Mouse (Mus musculus) heart, embryonic 11.5 days (tissue): ENCODE results near the gene Slc12a9. TPM values are rescaled to one million over a fixed set of nuclear protein-coding genes. Genes with fewer than 3 reads are reported as not detected.

Source experiments
- ATAC-seq: fragments of 200-750 bp; cut with Nextera tagmentation; replicated peaks from 2 replicates; pipeline ENCODE4 v1.8.0; 2017; ENCODE audit warnings: moderate library complexity; ENCODE audit not compliant: insufficient number of reproducible peaks, low FRiP score, low TSS enrichment
- H3K27ac ChIP-seq: fragments of 300-500 bp; sonication (generic); 2 replicates; pipeline ENCODE4 v1.5.1; 2014; ENCODE audit warnings: mild to moderate bottlenecking, low read depth, low read length
- H3K27me3 ChIP-seq: fragments of 300-500 bp; sonication (generic); 2 replicates; pipeline ENCODE4 v1.6.1; 2014; ENCODE audit warnings: mild to moderate bottlenecking, low read length, mixed read lengths; ENCODE audit not compliant: control insufficient read depth, insufficient read depth
- H3K36me3 ChIP-seq: fragments of 300-500 bp; sonication (generic); 2 replicates; pipeline ENCODE4 v1.6.1; 2014; ENCODE audit warnings: mild to moderate bottlenecking, low read length, moderate library complexity, mixed read lengths; ENCODE audit not compliant: control insufficient read depth, insufficient read depth
- H3K4me1 ChIP-seq: fragments of 300-500 bp; sonication (generic); 2 replicates; pipeline ENCODE4 v1.6.1; 2014; ENCODE audit warnings: low read length; ENCODE audit not compliant: control insufficient read depth, insufficient read depth
- H3K4me2 ChIP-seq: fragments of 300-500 bp; sonication (generic); 2 replicates; pipeline ENCODE4 v1.6.1; 2014; ENCODE audit warnings: mild to moderate bottlenecking, moderate library complexity
- H3K4me3 ChIP-seq: fragments of 300-500 bp; sonication (generic); 2 replicates; pipeline ENCODE4 v1.5.1; 2014; ENCODE audit warnings: low read depth, low read length
- H3K9ac ChIP-seq: fragments of 300-500 bp; sonication (generic); 2 replicates; pipeline ENCODE4 v1.6.1; 2014; ENCODE audit warnings: mild to moderate bottlenecking, low read depth, low read length, moderate library complexity
- H3K9me3 ChIP-seq: fragments of 300-500 bp; sonication (generic); replicated peaks from 2 replicates; pipeline ENCODE4 v1.6.1; 2016; ENCODE audit warnings: low read length; ENCODE audit not compliant: control insufficient read depth
- WGBS: fragments of 180-500 bp; shearing (Covaris S2); extraction: QIAGEN DNeasy Blood & Tissue Kit; methylation state at CpG from one replicate; pipeline ENCODE4 v1.1.7; 2014; ENCODE audit not compliant: insufficient replicate concordance; 5-methylcytosine and 5-hydroxymethylcytosine counted together
- polyA plus RNA-seq: library from polyadenylated mRNA; unstranded; fragments of >200 nt; fragmentation: Nextera tagmentation; extraction: Ambion mirVana; gene quantifications from 2 replicates; pipeline ENCODE4 v1.2.1, GENCODE M21; 2014

The Slc12a9 gene
- polyA plus RNA-seq, 1 experiment from 2014 or later = 5.1 TPM

GRCm38 (mm10) chr5:137373371-137373950 is 40.1 kb upstream of the Slc12a9 start:
- no peak for ATAC-seq
- H3K9ac ChIP-seq = no peak overlapping the region
- no peak overlapping the region for H3K27ac ChIP-seq
- H3K36me3 ChIP-seq = peaks cover 53% of the 10 kb centered on the region
- H3K9me3 ChIP-seq = no peaks in the 10 kb centered on the region
- no peak overlapping the region for H3K4me3 ChIP-seq
- no peak overlapping the region for H3K4me2 ChIP-seq
- no peaks in the 10 kb centered on the region for H3K27me3 ChIP-seq
- WGBS = 79% methylated on average over 12 of the region's 12 CpGs
- H3K4me1 ChIP-seq = peaks cover 10% of the 10 kb centered on the region

GRCm38 (mm10) chr5:137369665-137370064 is 36.3 kb upstream of the Slc12a9 start:
- Histone ChIP-seq H3K27ac (no peak overlapping the region), H3K27me3 (no peaks in the 10 kb centered on the region), H3K36me3 (peaks cover 80% of the 10 kb centered on the region), H3K4me1 (no peaks in the 10 kb centered on the region), H3K9me3 (no peaks in the 10 kb centered on the region), H3K9ac (no peak overlapping the region), H3K4me2 (no peak overlapping the region), H3K4me3 (no peak overlapping the region)
- 88% methylated on average over 11 of the region's 11 CpGs for WGBS
- ATAC-seq = no peak

GRCm38 (mm10) chr5:137358382-137358781 is 25.0 kb upstream of the Slc12a9 start:
- Histone ChIP-seq H3K9ac (no peak overlapping the region), H3K27me3 (no peaks in the 10 kb centered on the region), H3K27ac (no peak overlapping the region), H3K36me3 (peaks cover 66% of the 10 kb centered on the region), H3K4me3 (no peak overlapping the region), H3K9me3 (no peaks in the 10 kb centered on the region), H3K4me1 (no peaks in the 10 kb centered on the region), H3K4me2 (no peak overlapping the region)
- ATAC-seq = no peak
- 37% methylated on average over 7 of the region's 7 CpGs for WGBS

GRCm38 (mm10) chr5:137354091-137354490 is 20.7 kb upstream of the Slc12a9 start:
- no peaks in the 10 kb centered on the region for H3K9me3 ChIP-seq
- no peak overlapping the region for H3K4me3 ChIP-seq
- no peaks in the 10 kb centered on the region for H3K27me3 ChIP-seq
- no peak overlapping the region for H3K9ac ChIP-seq
- peaks cover 17% of the 10 kb centered on the region for H3K4me1 ChIP-seq
- no peak for ATAC-seq
- WGBS = 78% methylated on average over 17 of the region's 17 CpGs
- peak overlapping the region; percentile 16; the same call in 1 of the 2 replicates for H3K4me2 ChIP-seq
- H3K36me3 ChIP-seq = peaks cover 32% of the 10 kb centered on the region
- H3K27ac ChIP-seq = no peak overlapping the region

GRCm38 (mm10) chr5:137352011-137352975 is 18.9 kb upstream of the Slc12a9 start:
- Histone ChIP-seq H3K27me3 (no peaks in the 10 kb centered on the region), H3K36me3 (peaks cover 28% of the 10 kb centered on the region), H3K4me2 (peak overlapping the region; percentile 90), H3K4me1 (peaks cover 19% of the 10 kb centered on the region), H3K4me3 (peak overlapping the region; percentile 78), H3K9ac (peak overlapping the region; percentile 88), H3K9me3 (no peaks in the 10 kb centered on the region), H3K27ac (peak overlapping the region; percentile 96)
- 14% methylated on average over 16 of the region's 16 CpGs for WGBS
- no peak for ATAC-seq

GRCm38 (mm10) chr5:137351394-137351793 is 18.0 kb upstream of the Slc12a9 start:
- no peaks in the 10 kb centered on the region for H3K27me3 ChIP-seq
- H3K9ac ChIP-seq = peak overlapping the region; percentile 88
- H3K36me3 ChIP-seq = peaks cover 23% of the 10 kb centered on the region
- peak overlapping the region; percentile 78 for H3K4me3 ChIP-seq
- H3K4me1 ChIP-seq = peaks cover 22% of the 10 kb centered on the region
- H3K4me2 ChIP-seq = peak overlapping the region; percentile 90
- peak overlapping the region; percentile 96 for H3K27ac ChIP-seq
- ATAC-seq = no peak
- WGBS = 16% methylated on average over 4 of the region's 4 CpGs
- H3K9me3 ChIP-seq = no peaks in the 10 kb centered on the region

GRCm38 (mm10) chr5:137351058-137351380 is 17.6 kb upstream of the Slc12a9 start:
- H3K4me1 ChIP-seq = peaks cover 24% of the 10 kb centered on the region
- peak overlapping the region; percentile 78 for H3K4me3 ChIP-seq
- 4% methylated on average over 8 of the region's 8 CpGs for WGBS
- no peaks in the 10 kb centered on the region for H3K27me3 ChIP-seq
- ATAC-seq = no peak
- no peaks in the 10 kb centered on the region for H3K9me3 ChIP-seq
- H3K36me3 ChIP-seq = peaks cover 19% of the 10 kb centered on the region
- peak overlapping the region; percentile 90 for H3K4me2 ChIP-seq
- peak overlapping the region; percentile 88 for H3K9ac ChIP-seq
- peak overlapping the region; percentile 96 for H3K27ac ChIP-seq

GRCm38 (mm10) chr5:137350205-137351057 is 17.0 kb upstream of the Slc12a9 start:
- peak overlapping the region; percentile 78 for H3K4me3 ChIP-seq
- H3K9ac ChIP-seq = peak overlapping the region; percentile 88
- H3K27ac ChIP-seq = peak overlapping the region; percentile 96
- no peaks in the 10 kb centered on the region for H3K9me3 ChIP-seq
- peaks cover 17% of the 10 kb centered on the region for H3K36me3 ChIP-seq
- H3K4me1 ChIP-seq = peaks cover 25% of the 10 kb centered on the region
- H3K4me2 ChIP-seq = peak overlapping the region; percentile 90
- WGBS = under 1% methylated on average over 55 of the region's 55 CpGs
- H3K27me3 ChIP-seq = no peaks in the 10 kb centered on the region
- peak; percentile 46 for ATAC-seq
